Mouse (Mus musculus): Measurements from ENCODE around the gene B4galt1.

The B4galt1 gene

GRCm38 (mm10) chr4:40872129-40872528 lies 18.3 kb upstream of the B4galt1 start:
- DNase-seq (ENCODE audit: low read depth, low spot score), result no peak

- no peak for DNase-seq (ENCODE audit: low read depth, low spot score)
Measured at GRCm38 (mm10) chr4:40870206-40870605, 16.4 kb upstream of the B4galt1 start.

- no peak for DNase-seq (ENCODE audit: low read depth, low spot score)
Measured at GRCm38 (mm10) chr4:40868554-40869232, 14.9 kb upstream of the B4galt1 start.

- DNase-seq (ENCODE audit: low read depth, low spot score), result no peak
Measured at GRCm38 (mm10) chr4:40864361-40864760, 10.6 kb upstream of the B4galt1 start.

GRCm38 (mm10) chr4:40863340-40863739 lies 9.5 kb upstream of the B4galt1 start:
- no peak for DNase-seq (ENCODE audit: low read depth, low spot score)

GRCm38 (mm10) chr4:40861131-40861530 lies 7.3 kb upstream of the B4galt1 start:
- DNase-seq (ENCODE audit: low read depth, low spot score), result peak; percentile 93

- no peak for DNase-seq (ENCODE audit: low read depth, low spot score)
Measured at GRCm38 (mm10) chr4:40857824-40858346, 4.1 kb upstream of the B4galt1 start.

- peak; percentile 48 for DNase-seq (ENCODE audit: low read depth, low spot score)
Measured at GRCm38 (mm10) chr4:40856571-40856970, 2.8 kb upstream of the B4galt1 start.

- no peak for DNase-seq (ENCODE audit: low read depth, low spot score)
Measured at GRCm38 (mm10) chr4:40854387-40854933, 655 bp upstream of the B4galt1 start.

GRCm38 (mm10) chr4:40852861-40853564 lies 792 bp downstream of the B4galt1 start:
- peak; percentile 18 for DNase-seq (ENCODE audit: low read depth, low spot score)

- DNase-seq (ENCODE audit: low read depth, low spot score), result no peak
Measured at GRCm38 (mm10) chr4:40852249-40852781, 1.5 kb downstream of the B4galt1 start.

- DNase-seq (ENCODE audit: low read depth, low spot score), result no peak
Measured at GRCm38 (mm10) chr4:40851763-40852248, 2.0 kb downstream of the B4galt1 start.

GRCm38 (mm10) chr4:40851031-40851762 lies 2.6 kb downstream of the B4galt1 start:
- no peak for DNase-seq (ENCODE audit: low read depth, low spot score)

GRCm38 (mm10) chr4:40850582-40850981 lies 3.2 kb downstream of the B4galt1 start:
- DNase-seq (ENCODE audit: low read depth, low spot score), result no peak

- DNase-seq (ENCODE audit: low read depth, low spot score), result no peak
Measured at GRCm38 (mm10) chr4:40849518-40849917, 4.3 kb downstream of the B4galt1 start.

GRCm38 (mm10) chr4:40848246-40848645 lies 5.6 kb downstream of the B4galt1 start:
- no peak for DNase-seq (ENCODE audit: low read depth, low spot score)

- DNase-seq (ENCODE audit: low read depth, low spot score), result no peak
Measured at GRCm38 (mm10) chr4:40847160-40847559, 6.6 kb downstream of the B4galt1 start.

GRCm38 (mm10) chr4:40846143-40846931 lies 7.5 kb downstream of the B4galt1 start:
- DNase-seq (ENCODE audit: low read depth, low spot score), result no peak

- peak; percentile 66 for DNase-seq (ENCODE audit: low read depth, low spot score)
Measured at GRCm38 (mm10) chr4:40844811-40845751, 8.7 kb downstream of the B4galt1 start.

All from ES-CJ7 (cell line).